Mouse (Mus musculus) olfactory bulb, adult 2 months (tissue): ENCODE results near the gene Mid1.

ENCODE experiments used
- CTCF ChIP-seq: fragments of 200-500 bp; IDR thresholded peaks from 2 replicates; pipeline ENCODE4 v1.5.1; 2012; ENCODE audit warnings: low read depth, mild to moderate bottlenecking, low read length, moderate library complexity; ENCODE audit not compliant: insufficient read depth
- POLR2A ChIP-seq: fragments of 200-500 bp; IDR thresholded peaks from 2 replicates; pipeline ENCODE4 v1.6.1; 2012; ENCODE audit warnings: mild to moderate bottlenecking, low read depth, low read length, moderate library complexity; ENCODE audit not compliant: insufficient read depth

DNA sequence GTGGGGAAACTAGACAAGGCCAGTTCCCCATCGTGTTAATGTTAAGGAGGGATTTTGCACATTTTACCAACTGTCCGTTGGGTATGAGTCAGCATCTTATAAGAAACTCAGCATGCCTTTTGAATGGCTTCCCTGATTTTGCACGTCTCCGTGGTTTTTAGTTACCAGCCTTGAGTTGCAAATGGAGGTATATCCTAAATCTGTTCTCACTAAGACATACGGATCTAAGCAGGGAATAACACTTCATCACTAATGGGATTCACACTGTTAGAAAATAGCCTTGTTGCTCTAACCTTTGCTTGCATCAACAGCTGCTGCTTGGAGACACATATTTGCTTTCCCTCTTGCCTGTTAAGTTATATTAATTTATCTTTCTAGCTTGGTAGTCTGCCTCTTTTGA, 126.3 kb downstream of the Mid1 start:
- TF ChIP-seq POLR2A (no peak), CTCF (no peak)
